Mouse (Mus musculus): ENCODE results near the gene Spata5. TPM values are rescaled to one million over a fixed set of nuclear protein-coding genes. Genes with fewer than 3 reads are reported as not detected.
A peak's percentile ranks its signal among the peaks of the same experiment; 100 is the strongest.

Spata5 gene
- total RNA-seq, 2 experiments from 2014 or later: 25.9 to 27.6 TPM

DNA sequence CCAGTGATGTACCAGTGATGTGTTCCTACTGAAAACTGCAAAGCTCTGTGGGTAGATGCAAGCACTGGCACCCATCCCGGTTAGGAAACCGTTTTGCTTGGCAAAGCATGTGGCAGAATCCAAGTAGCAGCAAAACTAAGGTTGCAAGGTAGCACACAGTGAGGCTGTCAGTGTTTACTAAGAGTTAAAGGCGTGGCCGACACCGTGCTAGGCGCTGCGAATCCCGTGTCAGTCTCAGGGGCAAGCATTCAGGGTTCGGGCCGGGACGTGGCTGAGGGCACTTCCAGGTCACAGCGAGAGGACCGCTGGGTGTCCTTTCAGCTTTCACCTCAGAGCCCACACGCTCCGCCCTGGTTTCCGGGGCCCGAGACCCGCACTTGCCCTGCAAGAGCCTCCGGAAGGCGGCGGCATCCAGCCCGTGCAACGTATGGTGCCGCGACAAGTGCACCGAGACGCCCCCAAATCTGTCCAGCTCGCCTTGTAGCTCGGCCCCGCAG is 687 bp upstream of the Spata5 start:
- no peak for DNase-seq (ENCODE audit: low spot score in 2 of 2)

DNA sequence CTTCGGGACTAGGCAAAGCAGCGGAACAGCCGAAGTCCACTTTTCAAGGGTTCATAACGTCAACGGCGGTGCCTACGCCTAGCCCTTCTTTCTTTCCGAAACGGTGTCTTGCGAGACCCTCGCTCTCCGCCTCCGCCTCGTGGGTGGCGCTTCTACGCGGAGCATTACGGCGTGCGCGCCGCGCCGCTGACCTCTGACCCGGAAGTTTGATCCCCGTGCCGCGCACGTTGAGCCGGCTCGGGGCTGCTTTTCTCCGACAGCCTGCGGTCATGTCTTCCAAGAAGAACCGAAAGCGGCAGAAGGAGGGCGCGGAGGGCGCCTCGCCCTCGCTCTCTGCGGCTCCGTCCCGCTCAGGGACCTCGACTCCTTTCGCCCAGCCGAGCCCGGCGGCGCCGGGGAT is 376 bp downstream of the Spata5 start, which contains the start of gene Nudt6:
Gene Nudt6 (minus strand): TSS at position 140 of the 400 bp plus-strand sequence.
- peak; percentile 83 to 94 for DNase-seq (ENCODE audit: low spot score in 2 of 2)

- no peak for DNase-seq (ENCODE audit: low spot score in 2 of 2)
Measured at GRCm38 (mm10) chr3:37420641-37421040, 945 bp downstream of the Spata5 start.

- no peak for DNase-seq (ENCODE audit: low spot score in 2 of 2)
Measured at GRCm38 (mm10) chr3:37421179-37421578, 1.5 kb downstream of the Spata5 start.

GRCm38 (mm10) chr3:37426069-37426468 is 6.4 kb downstream of the Spata5 start:
- DNase-seq (ENCODE audit: low spot score in 2 of 2): no peak

GRCm38 (mm10) chr3:37430359-37430758 is 10.7 kb downstream of the Spata5 start:
- DNase-seq (ENCODE audit: low spot score in 2 of 2): no peak

DNA sequence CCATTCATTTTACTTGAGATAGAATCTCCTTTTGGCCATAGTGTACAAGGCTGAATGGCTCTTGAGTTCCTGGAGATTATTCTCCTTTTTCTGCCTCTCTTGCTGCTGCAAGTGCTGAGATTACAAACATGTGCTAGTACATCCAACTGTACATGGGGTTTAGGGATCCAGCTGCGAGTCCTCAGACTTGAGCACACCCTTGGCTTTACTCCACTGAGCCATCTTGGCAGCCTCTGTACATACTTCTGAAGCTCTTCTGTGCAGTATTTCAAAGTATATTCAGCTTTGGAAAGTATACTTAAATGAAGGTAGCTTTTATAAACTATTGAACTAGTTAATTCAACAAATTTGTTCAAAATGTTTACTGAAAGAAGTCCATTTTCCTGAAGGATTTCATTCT is 20.1 kb downstream of the Spata5 start:
- peak in 1 of 2 experiments; percentile 24 for DNase-seq (ENCODE audit: low spot score in 2 of 2)

- DNase-seq (ENCODE audit: low spot score in 2 of 2): no peak
Measured at GRCm38 (mm10) chr3:37443409-37443808, 23.7 kb downstream of the Spata5 start.

DNA sequence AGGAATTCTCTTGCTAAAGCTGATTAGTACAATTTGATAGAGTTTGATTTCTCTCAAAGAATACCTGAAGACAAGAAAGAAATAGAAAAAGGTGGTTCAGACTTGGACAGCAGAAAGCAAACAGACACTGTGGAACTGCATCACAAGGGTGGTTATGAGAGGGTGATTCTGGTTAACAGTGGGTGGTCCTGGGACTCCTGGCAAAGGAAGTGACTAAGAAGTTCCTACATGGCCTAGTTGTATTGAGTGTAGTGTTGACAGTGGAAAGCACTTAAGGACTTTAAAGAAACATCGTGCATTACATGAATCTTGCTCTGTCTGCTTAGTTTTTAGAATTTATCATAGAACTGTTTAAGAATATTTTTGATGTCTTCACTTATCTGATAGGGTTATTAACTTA is 36.3 kb downstream of the Spata5 start:
- DNase-seq (ENCODE audit: low spot score in 2 of 2): no peak

DNA sequence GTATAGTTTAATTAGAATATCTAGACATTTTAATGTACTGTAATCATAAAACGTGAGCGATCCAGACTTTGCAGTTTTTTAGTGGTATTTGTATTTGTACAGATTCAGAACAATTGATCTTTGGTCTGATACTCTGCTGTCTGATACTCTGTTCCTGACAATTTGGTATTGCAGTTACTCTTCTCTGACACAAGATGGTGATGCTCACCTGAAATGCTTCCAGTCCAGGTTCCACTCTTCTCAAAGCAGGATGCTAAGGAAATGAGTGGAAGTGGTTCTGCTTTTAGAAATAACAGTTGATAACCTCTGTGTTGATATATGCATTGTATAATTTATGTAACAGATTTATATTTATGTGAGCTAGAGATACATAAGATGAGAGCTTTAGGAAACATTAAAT is 48.5 kb downstream of the Spata5 start:
- no peak for DNase-seq (ENCODE audit: low spot score in 2 of 2)

- DNase-seq (ENCODE audit: low spot score in 2 of 2): no peak
Measured at GRCm38 (mm10) chr3:37469353-37469752, 49.7 kb downstream of the Spata5 start.

GRCm38 (mm10) chr3:37470867-37471266 is 51.2 kb downstream of the Spata5 start:
- DNase-seq (ENCODE audit: low spot score in 2 of 2): no peak

DNA sequence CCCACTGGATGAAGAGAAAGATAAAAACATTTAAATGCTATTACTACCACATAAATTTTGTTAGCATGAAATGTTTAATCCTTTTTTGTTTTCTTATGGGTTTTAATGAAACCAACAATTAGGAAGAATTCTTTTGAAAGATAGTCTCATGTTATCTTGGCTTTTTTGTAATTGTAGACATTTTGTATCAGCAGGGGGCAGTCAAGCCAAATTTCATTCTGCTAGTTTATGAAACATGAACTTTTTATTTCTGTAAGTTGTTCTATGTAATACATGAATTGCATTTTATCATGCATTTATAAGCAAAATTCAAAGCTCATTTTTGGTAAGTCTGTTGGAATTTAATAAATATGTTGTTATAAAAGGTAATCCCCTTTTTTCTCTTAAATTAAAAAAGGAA is 52.8 kb downstream of the Spata5 start:
- DNase-seq (ENCODE audit: low spot score in 2 of 2): peak in 1 of 2 experiments; percentile 13

- DNase-seq (ENCODE audit: low spot score in 2 of 2): no peak
Measured at GRCm38 (mm10) chr3:37476485-37476884, 56.8 kb downstream of the Spata5 start.

GRCm38 (mm10) chr3:37477438-37478188 is 57.9 kb downstream of the Spata5 start:
- DNase-seq (ENCODE audit: low spot score in 2 of 2): no peak

GRCm38 (mm10) chr3:37479771-37480170 is 60.1 kb downstream of the Spata5 start:
- DNase-seq (ENCODE audit: low spot score in 2 of 2): no peak

DNA sequence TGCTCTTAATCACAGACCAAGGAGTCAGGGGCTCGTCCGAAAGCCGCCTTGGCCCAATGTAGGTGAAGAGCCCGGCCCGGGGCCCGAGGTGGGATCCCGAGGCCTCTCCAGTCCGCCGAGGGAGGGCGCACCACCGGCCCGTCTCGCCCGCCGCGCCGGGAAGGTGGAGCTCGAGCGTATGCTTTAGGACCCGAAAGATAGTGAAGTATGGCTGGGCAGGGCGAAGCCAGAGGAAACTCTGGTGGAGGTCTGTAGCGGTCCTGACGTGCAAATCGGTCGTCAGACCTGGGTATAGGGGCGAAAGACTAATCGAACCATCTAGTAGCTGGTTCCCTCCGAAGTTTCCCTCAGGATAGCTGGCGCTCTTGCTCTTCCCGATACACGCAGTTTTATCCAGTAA is 61.6 kb downstream of the Spata5 start:
- DNase-seq (ENCODE audit: low spot score in 2 of 2): no peak

- no peak for DNase-seq (ENCODE audit: low spot score in 2 of 2)
Measured at GRCm38 (mm10) chr3:37482720-37483119, 63.0 kb downstream of the Spata5 start.

DNA sequence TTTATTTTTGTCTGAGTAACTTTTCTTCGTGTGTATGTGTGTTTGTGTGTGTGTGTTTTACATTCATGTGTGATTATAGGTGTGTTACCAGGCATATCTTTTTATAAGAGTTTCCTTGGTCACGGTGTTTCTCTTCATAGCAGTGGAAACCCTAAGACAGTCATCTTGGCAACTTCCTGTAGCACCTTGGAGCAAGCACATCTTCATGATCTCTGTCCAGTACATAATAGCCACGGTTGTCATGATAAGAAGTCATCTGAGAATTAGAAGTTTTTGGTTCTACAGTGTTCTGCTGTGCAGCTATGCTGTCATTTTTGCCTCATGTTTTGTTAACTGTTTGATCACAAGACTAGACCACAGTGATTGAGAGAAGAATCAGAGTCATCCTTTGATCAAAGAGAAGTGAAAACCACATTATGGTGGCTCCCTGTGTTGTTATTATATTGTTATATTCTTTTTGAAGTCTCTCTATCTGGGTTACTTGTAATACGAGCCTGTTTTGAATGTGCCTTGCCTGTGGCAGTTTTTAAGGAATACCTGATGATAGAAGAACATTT is 64.1 kb downstream of the Spata5 start:
- DNase-seq (ENCODE audit: low spot score in 2 of 2): no peak

- DNase-seq (ENCODE audit: low spot score in 2 of 2): no peak
Measured at GRCm38 (mm10) chr3:37487639-37488038, 67.9 kb downstream of the Spata5 start.

DNA sequence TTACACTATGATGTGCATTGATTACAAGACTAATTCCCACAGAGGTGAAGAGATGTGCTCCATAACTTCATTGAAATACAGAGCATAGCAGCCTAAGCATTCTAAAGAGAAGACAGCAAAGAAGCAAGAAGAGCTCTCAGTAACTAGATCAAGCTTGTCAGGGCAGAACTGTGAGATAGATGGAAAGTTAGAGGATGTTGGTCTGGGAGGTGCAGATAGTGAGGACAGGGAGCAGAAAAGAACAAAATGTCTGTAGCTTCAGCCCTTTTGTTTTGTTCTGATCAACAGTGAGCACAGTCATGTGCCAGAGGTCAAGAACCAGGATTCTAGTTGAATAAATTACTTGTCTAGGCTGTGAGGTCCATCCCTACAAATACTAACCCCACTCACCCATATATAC is 68.5 kb downstream of the Spata5 start:
- no peak for DNase-seq (ENCODE audit: low spot score in 2 of 2)

DNA sequence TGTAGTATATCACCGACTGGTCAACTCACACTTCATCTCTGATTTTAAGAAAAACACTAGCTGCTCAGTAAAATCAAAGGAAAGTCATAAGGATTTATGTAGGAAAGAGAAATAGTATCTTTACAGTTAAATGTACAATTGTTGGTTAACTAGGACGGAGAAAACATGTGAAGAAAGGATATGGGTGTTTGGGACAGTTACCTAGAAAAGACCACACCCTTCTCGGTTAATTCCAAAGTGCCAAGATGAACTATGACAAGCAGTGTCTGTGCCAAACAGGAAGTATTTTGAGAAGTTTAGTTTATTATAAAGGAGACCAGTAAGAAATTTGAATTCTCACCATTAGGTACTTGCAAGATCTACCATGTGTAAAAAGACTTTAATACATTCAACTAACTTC is 70.3 kb downstream of the Spata5 start:
- DNase-seq (ENCODE audit: low spot score in 2 of 2): no peak

DNA sequence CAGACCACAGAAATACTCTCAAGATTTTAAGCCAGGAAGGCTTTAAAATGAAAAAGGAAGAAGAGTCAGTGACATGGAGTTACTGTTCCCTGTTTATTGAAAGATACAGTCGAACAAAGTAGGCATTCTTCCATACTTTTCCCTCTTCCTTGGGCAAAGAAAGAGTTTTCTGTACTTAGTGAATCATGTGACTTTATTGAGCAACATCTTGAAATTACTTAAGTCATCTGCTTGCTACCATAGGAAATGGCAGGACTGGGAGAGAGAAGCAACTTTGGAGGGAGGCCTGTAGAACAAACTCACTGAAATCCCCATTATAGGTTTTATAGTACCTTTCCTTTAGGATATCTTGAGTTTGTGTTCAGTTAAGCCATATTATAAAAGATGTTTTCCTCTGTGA is 81.2 kb downstream of the Spata5 start:
- no peak for DNase-seq (ENCODE audit: low spot score in 2 of 2)

Data from gastrocnemius, postnatal 4 days (tissue).